Mouse (Mus musculus) lung, embryonic 16.5 days (tissue): ENCODE measurements at regions not wholly inside any gene's neighbourhood (a gene's known extent, or its start where the extent isn't known, plus 50 kb on each side); places are given as distances from the start of the nearest gene placed in this dataset.

Experiments used
- ATAC-seq: fragments of 200-750 bp; cut with Nextera tagmentation; 2 replicates; pipeline ENCODE4 v1.8.0; 2017; ENCODE audit warnings: low read depth, mild to moderate bottlenecking, moderate library complexity
- H3K27ac ChIP-seq: fragments of 300-500 bp; sonication (generic); 2 replicates; pipeline ENCODE4 v1.5.1; 2014; ENCODE audit warnings: mild to moderate bottlenecking, control low read depth, low read length
- H3K27me3 ChIP-seq: fragments of 300-500 bp; sonication (generic); 2 replicates; pipeline ENCODE4 v1.6.1; 2014; ENCODE audit warnings: low read depth, low read length, mixed read lengths; ENCODE audit not compliant: control insufficient read depth, insufficient read depth
- H3K36me3 ChIP-seq: fragments of 300-500 bp; sonication (generic); 2 replicates; pipeline ENCODE4 v1.6.1; 2014; ENCODE audit warnings: low read length; ENCODE audit not compliant: control insufficient read depth, insufficient read depth
- H3K4me1 ChIP-seq: fragments of 300-500 bp; sonication (generic); replicated peaks from 2 replicates; pipeline ENCODE4 v1.6.1; 2014; ENCODE audit warnings: low read length, mixed read lengths; ENCODE audit not compliant: control insufficient read depth, insufficient read depth
- H3K4me2 ChIP-seq: fragments of 300-500 bp; sonication (generic); 2 replicates; pipeline ENCODE4 v1.6.1; 2014; ENCODE audit warnings: low read depth, low read length, control low read depth
- H3K4me3 ChIP-seq: fragments of 300-500 bp; sonication (generic); 2 replicates; pipeline ENCODE4 v1.5.1; 2014; ENCODE audit warnings: mild to moderate bottlenecking, low read length, control low read depth
- H3K9ac ChIP-seq: fragments of 300-500 bp; sonication (generic); 2 replicates; pipeline ENCODE4 v1.6.1; 2014; ENCODE audit warnings: low read length, control low read depth
- H3K9me3 ChIP-seq: fragments of 300-500 bp; sonication (generic); 2 replicates; pipeline ENCODE4 v1.6.1; 2016; ENCODE audit warnings: low read length; ENCODE audit not compliant: control insufficient read depth
- WGBS: fragments of 180-500 bp; shearing (Covaris S2); extraction: QIAGEN DNeasy Blood & Tissue Kit; methylation state at CpG from one replicate; pipeline ENCODE4 v1.1.7; 2014; 5-methylcytosine and 5-hydroxymethylcytosine counted together

- WGBS, result 24% methylated on average over 22 of the region's 22 CpGs
- no peaks in the 10 kb centered on the region for H3K4me1 ChIP-seq
- H3K27me3 ChIP-seq, result no peaks in the 10 kb centered on the region
- no peak overlapping the region for H3K27ac ChIP-seq
- no peak overlapping the region for H3K4me3 ChIP-seq
- ATAC-seq, result no peak
- H3K9ac ChIP-seq, result no peak overlapping the region
- H3K9me3 ChIP-seq, result no peaks in the 10 kb centered on the region
- H3K4me2 ChIP-seq, result no peak overlapping the region
- no peaks in the 10 kb centered on the region for H3K36me3 ChIP-seq
Measured at GRCm38 (mm10) chr10:67458447-67459272, 76.6 kb upstream of the Egr2 start.

GRCm38 (mm10) chr10:67461321-67461720, 74.0 kb upstream of the Egr2 start:
- Histone ChIP-seq H3K27me3 (no peaks in the 10 kb centered on the region), H3K9me3 (no peaks in the 10 kb centered on the region), H3K36me3 (no peaks in the 10 kb centered on the region), H3K4me2 (no peak overlapping the region), H3K4me3 (no peak overlapping the region), H3K4me1 (no peaks in the 10 kb centered on the region), H3K27ac (no peak overlapping the region), H3K9ac (no peak overlapping the region)
- 29% methylated on average over 1 of the region's 1 CpGs for WGBS
- ATAC-seq, result no peak

- Histone ChIP-seq H3K4me3 (no peak overlapping the region), H3K27ac (no peak overlapping the region), H3K36me3 (no peaks in the 10 kb centered on the region), H3K27me3 (no peaks in the 10 kb centered on the region), H3K9ac (no peak overlapping the region), H3K4me2 (no peak overlapping the region), H3K4me1 (no peaks in the 10 kb centered on the region), H3K9me3 (no peaks in the 10 kb centered on the region)
- no peak for ATAC-seq
- 28% methylated on average over 1 of the region's 1 CpGs for WGBS
Measured at GRCm38 (mm10) chr10:67461862-67462261, 73.4 kb upstream of the Egr2 start.

GRCm38 (mm10) chr10:67468724-67469123, 66.6 kb upstream of the Egr2 start:
- Histone ChIP-seq H3K9ac (no peak overlapping the region), H3K36me3 (no peaks in the 10 kb centered on the region), H3K9me3 (no peaks in the 10 kb centered on the region), H3K4me2 (no peak overlapping the region), H3K27ac (no peak overlapping the region), H3K27me3 (no peaks in the 10 kb centered on the region), H3K4me1 (no peaks in the 10 kb centered on the region), H3K4me3 (no peak overlapping the region)
- ATAC-seq, result no peak
- WGBS, result 42% methylated on average over 8 of the region's 8 CpGs

GRCm38 (mm10) chr10:67473016-67473415, 62.3 kb upstream of the Egr2 start:
- 84% methylated on average over 6 of the region's 6 CpGs for WGBS
- no peak for ATAC-seq
- Histone ChIP-seq H3K9me3 (no peaks in the 10 kb centered on the region), H3K4me3 (no peak overlapping the region), H3K27me3 (no peaks in the 10 kb centered on the region), H3K27ac (no peak overlapping the region), H3K36me3 (no peaks in the 10 kb centered on the region), H3K4me1 (no peaks in the 10 kb centered on the region), H3K4me2 (no peak overlapping the region), H3K9ac (no peak overlapping the region)

- no peak for ATAC-seq
- Histone ChIP-seq H3K27me3 (no peaks in the 10 kb centered on the region), H3K36me3 (no peaks in the 10 kb centered on the region), H3K27ac (no peak overlapping the region), H3K9me3 (no peaks in the 10 kb centered on the region), H3K4me1 (no peaks in the 10 kb centered on the region), H3K4me3 (no peak overlapping the region), H3K4me2 (no peak overlapping the region), H3K9ac (no peak overlapping the region)
- WGBS, result 59% methylated on average over 2 of the region's 2 CpGs
Measured at GRCm38 (mm10) chr10:67474336-67474735, 60.9 kb upstream of the Egr2 start.

- Histone ChIP-seq H3K9ac (no peak overlapping the region), H3K27ac (no peak overlapping the region), H3K4me3 (no peak overlapping the region), H3K9me3 (no peaks in the 10 kb centered on the region; the same call in 1 of the 2 replicates), H3K27me3 (no peaks in the 10 kb centered on the region), H3K4me1 (no peaks in the 10 kb centered on the region), H3K36me3 (no peaks in the 10 kb centered on the region), H3K4me2 (no peak overlapping the region)
- WGBS, result 56% methylated on average over 14 of the region's 14 CpGs
- ATAC-seq, result no peak
Measured at GRCm38 (mm10) chr10:67482268-67482667, 53.0 kb upstream of the Egr2 start.

GRCm38 (mm10) chr10:67483371-67483770, 51.9 kb upstream of the Egr2 start:
- Histone ChIP-seq H3K4me3 (no peak overlapping the region), H3K36me3 (no peaks in the 10 kb centered on the region), H3K9me3 (no peaks in the 10 kb centered on the region; the same call in 1 of the 2 replicates), H3K27ac (no peak overlapping the region), H3K4me2 (no peak overlapping the region), H3K9ac (no peak overlapping the region), H3K4me1 (no peaks in the 10 kb centered on the region), H3K27me3 (no peaks in the 10 kb centered on the region)
- ATAC-seq, result no peak
- WGBS, result 81% methylated on average over 7 of the region's 7 CpGs

GRCm38 (mm10) chr10:67484091-67484745, 51.1 kb upstream of the Egr2 start:
- Histone ChIP-seq H3K9me3 (no peaks in the 10 kb centered on the region; the same call in 1 of the 2 replicates), H3K36me3 (no peaks in the 10 kb centered on the region), H3K4me2 (no peak overlapping the region), H3K27ac (no peak overlapping the region), H3K27me3 (no peaks in the 10 kb centered on the region), H3K9ac (no peak overlapping the region), H3K4me3 (no peak overlapping the region), H3K4me1 (no peaks in the 10 kb centered on the region)
- WGBS, result 71% methylated on average over 3 of the region's 3 CpGs
- no peak for ATAC-seq
